14 mouse cellular contexts compared by ENCODE assay signal in the genomic region with DNA sequence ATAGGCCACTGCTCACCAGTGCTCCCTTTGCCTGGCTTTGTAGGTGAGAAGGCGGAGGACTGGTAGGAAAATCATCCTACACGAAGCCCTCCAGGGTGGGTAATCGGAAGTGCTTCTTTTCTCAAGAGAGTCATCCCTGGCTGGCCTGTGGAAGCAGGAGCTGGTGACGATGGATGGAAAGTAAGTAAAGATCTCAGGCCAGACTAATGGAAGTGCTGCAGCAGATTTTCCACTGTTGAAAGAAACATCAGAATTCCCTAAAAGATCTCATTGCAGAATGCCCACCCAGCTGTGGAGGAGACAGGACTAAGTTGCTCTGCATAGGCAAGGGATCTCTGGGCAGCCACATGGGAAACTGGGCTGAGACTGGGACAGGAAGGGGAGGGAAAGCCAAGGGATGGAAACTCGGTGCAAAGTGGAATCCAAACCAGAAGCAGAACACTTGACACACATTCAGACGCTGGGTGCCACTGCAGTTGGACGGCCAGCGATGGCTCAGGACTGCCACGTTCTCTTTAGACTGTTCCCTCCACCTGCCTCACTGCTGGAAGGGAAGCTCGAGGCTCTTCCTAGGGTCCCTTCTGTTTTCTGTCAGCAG. TPM values are rescaled to one million over a fixed set of nuclear protein-coding genes. Genes with fewer than 3 reads are reported as not detected.
DNase-seq lines count a peak whose midpoint lies in the region; ATAC-seq lines count a peak whose summit lies in the region.
"Had no signal": no experiment of that assay in that cellular context is flagged by ENCODE, and none has a peak within 500 bp of the region (broad histone marks: within the 10 kb centered on the region; RNA-seq: fewer than 3 reads in every experiment).

No protein-coding gene starts in this region.

- ATAC-seq in midbrain, embryonic 11.5 days (ENCODE audit: low FRiP score) = no peak
- no peak for ATAC-seq in forebrain, embryonic 16.5 days
- ATAC-seq: forebrain, embryonic 13.5 days; liver, embryonic 12.5 days had no signal

- H3K9ac ChIP-seq in midbrain, embryonic 11.5 days (ENCODE audit: low read length) = no peak overlapping the region
- H3K9ac ChIP-seq in forebrain, embryonic 16.5 days (replicated peaks; ENCODE audit: low read depth, low read length) = no peak overlapping the region
- H3K9ac ChIP-seq: forebrain, embryonic 13.5 days; liver, embryonic 12.5 days had no signal

- no peaks in the 10 kb centered on the region for H3K36me3 ChIP-seq in midbrain, embryonic 11.5 days (ENCODE audit: control insufficient read depth, insufficient read depth, low read length)
- peaks cover 14% of the 10 kb centered on the region for H3K36me3 ChIP-seq in midbrain, embryonic 10.5 days
- no peaks in the 10 kb centered on the region for H3K36me3 ChIP-seq in forebrain, embryonic 16.5 days (ENCODE audit: control insufficient read depth, insufficient read depth)

- H3K27ac ChIP-seq in midbrain, embryonic 11.5 days (ENCODE audit: low read depth, low read length) = no peak overlapping the region
- no peak overlapping the region for H3K27ac ChIP-seq in midbrain, embryonic 10.5 days (replicated peaks)
- H3K27ac ChIP-seq in forebrain, embryonic 16.5 days (ENCODE audit: low read length) = no peak overlapping the region
- H3K27ac ChIP-seq: forebrain, embryonic 13.5 days; liver, embryonic 12.5 days had no signal

- 62% methylated on average over 10 of the region's 10 CpGs for WGBS in midbrain, embryonic 11.5 days
- WGBS in midbrain, embryonic 10.5 days = 72% methylated on average over 10 of the region's 10 CpGs
- 66% methylated on average over 10 of the region's 10 CpGs for WGBS in forebrain, embryonic 16.5 days

- no peak overlapping the region for H3K4me2 ChIP-seq in midbrain, embryonic 11.5 days
- no peak overlapping the region for H3K4me2 ChIP-seq in forebrain, embryonic 16.5 days (ENCODE audit: low read length)
- H3K4me2 ChIP-seq: forebrain, embryonic 13.5 days; liver, embryonic 12.5 days had no signal

- DNase-seq in gastrocnemius, postnatal 14 days = peak; percentile 28
- DNase-seq in gastrocnemius, postnatal 36 days = no peak
- DNase-seq in midbrain, embryonic 11.5 days (ENCODE audit: low spot score, missing footprints) = peak; percentile 56
- no peak for DNase-seq in midbrain, embryonic 10.5 days (ENCODE audit: low spot score)
- DNase-seq in heart, postnatal 4 days = peak; percentile 33
- DNase-seq in spleen, postnatal 10 days (ENCODE audit: low spot score in 2 of 2) = no peak
- no peak for DNase-seq in testis, postnatal 10 days (ENCODE audit: low spot score)
- DNase-seq: adrenal gland, postnatal 25 days; cerebellum, adult 11-12 months; embryo, embryonic 11 days had no signal

- no peaks in the 10 kb centered on the region for H3K4me1 ChIP-seq in midbrain, embryonic 11.5 days (ENCODE audit: control insufficient read depth, insufficient read depth, low read length)
- peaks cover 21% of the 10 kb centered on the region for H3K4me1 ChIP-seq in midbrain, embryonic 10.5 days
- H3K4me1 ChIP-seq in forebrain, embryonic 16.5 days (replicated peaks; ENCODE audit: control insufficient read depth, insufficient read depth, low read length) = 0 out of 2 replicates have a peak, but pooled peaks cover 4% of the 10 kb centered on the region
- H3K4me1 ChIP-seq: liver, embryonic 12.5 days had no signal

- no peaks in the 10 kb centered on the region for H3K27me3 ChIP-seq in midbrain, embryonic 11.5 days (ENCODE audit: control insufficient read depth, insufficient read depth, low read length)
- no peaks in the 10 kb centered on the region for H3K27me3 ChIP-seq in midbrain, embryonic 10.5 days (ENCODE audit: low read depth, poor library complexity, severe bottlenecking)
- no peaks in the 10 kb centered on the region for H3K27me3 ChIP-seq in forebrain, embryonic 16.5 days (replicated peaks; ENCODE audit: control insufficient read depth, insufficient read depth, low read length)
- H3K27me3 ChIP-seq: forebrain, embryonic 13.5 days; liver, embryonic 12.5 days had no signal

- no peak overlapping the region for H3K4me3 ChIP-seq in midbrain, embryonic 11.5 days (ENCODE audit: low read depth, low read length)
- no peak overlapping the region for H3K4me3 ChIP-seq in midbrain, embryonic 10.5 days
- H3K4me3 ChIP-seq in forebrain, embryonic 16.5 days (replicated peaks; ENCODE audit: low read length) = no peak overlapping the region
- H3K4me3 ChIP-seq: forebrain, embryonic 13.5 days; liver, embryonic 12.5 days had no signal

- H3K9me3 ChIP-seq in midbrain, embryonic 11.5 days (ENCODE audit: control insufficient read depth, low read length) = no peaks in the 10 kb centered on the region
- H3K9me3 ChIP-seq in midbrain, embryonic 10.5 days (replicated peaks) = no peaks in the 10 kb centered on the region
- no peaks in the 10 kb centered on the region for H3K9me3 ChIP-seq in forebrain, embryonic 16.5 days (ENCODE audit: control insufficient read depth, low read length)
- H3K9me3 ChIP-seq: forebrain, embryonic 13.5 days; liver, embryonic 12.5 days had no signal

- intact Hi-C loops in gastrocnemius, postnatal 14 days (cut with DNase I; ENCODE audit: low total_unique reads) = no loop called here
- intact Hi-C loops in gastrocnemius, postnatal 36 days (cut with DNase I) = no loop called here

RNA-seq across cellular contexts. Expression of gene Rflnb, which starts 14.6 kb away (rescaled TPM):
- 10 to 100 TPM; 50.0 to 59.5 TPM for total RNA-seq in gastrocnemius, postnatal 14 days (2021)
- total RNA-seq in gastrocnemius, postnatal 36 days (2021) = 10 to 100 TPM; 16.2 to 23.1 TPM
- 13.4 and 13.9 TPM in 2 replicates for polyA plus RNA-seq in midbrain, embryonic 11.5 days (2014; fragmentation: Nextera tagmentation; extraction: Ambion mirVana)
- polyA plus RNA-seq in midbrain, embryonic 10.5 days (2016; fragmentation: Nextera tagmentation; extraction: Ambion mirVana) = 14.9 and 16.5 TPM in 2 replicates
- 10 to 100 TPM; 37.3 to 42.1 TPM for total RNA-seq in heart, postnatal 4 days (2021)
- polyA plus RNA-seq in forebrain, embryonic 16.5 days (2015; fragmentation: Nextera tagmentation; extraction: Ambion mirVana) = 7.4 and 7.5 TPM in 2 replicates

RNA-seq across cellular contexts. Expression of gene 1700016K19Rik, which starts 42.4 kb away (rescaled TPM):
- not detected for total RNA-seq in gastrocnemius, postnatal 14 days (2021)
- total RNA-seq in gastrocnemius, postnatal 36 days (2021) = not detected
- 0.23 TPM in 1 of 2 replicates, not detected in the other for polyA plus RNA-seq in midbrain, embryonic 11.5 days (2014; fragmentation: Nextera tagmentation; extraction: Ambion mirVana)
- 0.12 TPM in 1 of 2 replicates, not detected in the other for polyA plus RNA-seq in midbrain, embryonic 10.5 days (2016; fragmentation: Nextera tagmentation; extraction: Ambion mirVana)
- total RNA-seq in heart, postnatal 4 days (2021) = not detected
- 2.7 and 4.1 TPM in 2 replicates for polyA plus RNA-seq in forebrain, embryonic 16.5 days (2015; fragmentation: Nextera tagmentation; extraction: Ambion mirVana)
- total RNA-seq: adrenal gland, postnatal 25 days; hematopoietic stem cell, adult 5-6 weeks had no signal
- polyA plus RNA-seq: liver, embryonic 12.5 days had no signal

Comparison
In these comparisons a context has a peak if more than half of its experiments do, and no peak if none do; other contexts are left out.
1. DNase-seq: peak in gastrocnemius, postnatal 14 days (single experiment), midbrain, embryonic 11.5 days (single experiment) and heart, postnatal 4 days (single experiment); none in gastrocnemius, postnatal 36 days (0 of 2), midbrain, embryonic 10.5 days (single experiment), spleen, postnatal 10 days (0 of 2) and testis, postnatal 10 days (single experiment).